Mouse (Mus musculus) myocyte (in vitro differentiated cells): ENCODE data around the gene Zfp988.
"Not testable (repeated sequence)": the region's sequence is repeated elsewhere in the genome, so short reads cannot be mapped to it uniquely, and the experiment has no call there.

Source experiments
- CEBPB ChIP-seq: IDR thresholded peaks from 2 replicates; pipeline ENCODE4 v1.6.1; 2011; ENCODE audit warnings: mild to moderate bottlenecking, moderate library complexity; ENCODE audit not compliant: poor library complexity, insufficient read depth, severe bottlenecking
- E2F4 ChIP-seq: IDR thresholded peaks from one replicate; pipeline ENCODE4 v1.6.1; 2011; ENCODE audit warnings: mild to moderate bottlenecking, control low read depth, moderate library complexity; ENCODE audit not compliant: insufficient read depth
- MAX ChIP-seq: IDR thresholded peaks from one replicate; pipeline ENCODE4 v1.6.1; 2011; ENCODE audit warnings: low read depth, mild to moderate bottlenecking, control low read depth
- MYOD1 ChIP-seq, 3 experiments: IDR thresholded peaks; one replicate each; pipeline ENCODE4 v1.6.1; 2011; ENCODE audit warnings: control low read depth in 2 of 3, low read depth in 2 of 3, mild to moderate bottlenecking in 2 of 3, moderate library complexity in 1 of 3; ENCODE audit not compliant: insufficient read length in 2 of 3, control insufficient read depth in 1 of 3
- MYOG ChIP-seq, 3 experiments: IDR thresholded peaks; one replicate each; pipeline ENCODE4 v1.6.1; 2011; ENCODE audit warnings: control low read depth in 2 of 3, low read depth in 2 of 3, mild to moderate bottlenecking in 2 of 3; ENCODE audit not compliant: insufficient read length in 2 of 3, control insufficient read depth in 1 of 3, insufficient read depth in 1 of 3
- POLR2A ChIP-seq: IDR thresholded peaks from one replicate; pipeline ENCODE4 v1.6.1; 2011; ENCODE audit warnings: low read depth, mild to moderate bottlenecking, control low read depth, moderate library complexity; ENCODE audit not compliant: insufficient read length
- POLR2AphosphoS2 ChIP-seq: IDR thresholded peaks from one replicate; pipeline ENCODE4 v1.6.1; 2011; ENCODE audit warnings: low read depth, control low read depth; ENCODE audit not compliant: insufficient read length
- REST ChIP-seq: IDR thresholded peaks from one replicate; pipeline ENCODE4 v1.6.1; 2011; ENCODE audit warnings: mild to moderate bottlenecking, control low read depth, moderate library complexity; ENCODE audit not compliant: insufficient read depth, insufficient read length
- SRF ChIP-seq: IDR thresholded peaks from one replicate; pipeline ENCODE4 v1.6.1; 2011; ENCODE audit warnings: low read depth; ENCODE audit not compliant: control insufficient read depth, insufficient read length
- TCF12 ChIP-seq: IDR thresholded peaks from one replicate; pipeline ENCODE4 v1.6.1; 2011; ENCODE audit warnings: mild to moderate bottlenecking, control low read depth; ENCODE audit not compliant: poor library complexity, insufficient read depth, severe bottlenecking
- TCF3 ChIP-seq: IDR thresholded peaks from one replicate; pipeline ENCODE4 v1.6.1; 2011; ENCODE audit warnings: low read depth, control low read depth; ENCODE audit not compliant: insufficient read length
- USF1 ChIP-seq: IDR thresholded peaks from one replicate; pipeline ENCODE4 v1.6.1; 2011; ENCODE audit warnings: low read depth, mild to moderate bottlenecking, control low read depth, moderate library complexity

GRCm38 (mm10) chr4:147349687-147350415, 44.4 kb downstream of the Zfp988 start:
- TF ChIP-seq USF1; POLR2A; MAX; TCF3; SRF; E2F4; TCF12; REST; POLR2AphosphoS2; CEBPB; MYOD1 (IDR thresholded peaks at IDR 0.05; ENCODE audit: control insufficient read depth in 1 of 3, insufficient read length in 2 of 3, low read depth in 2 of 3); MYOG (IDR thresholded peaks at IDR 0.05; ENCODE audit: control insufficient read depth in 1 of 3, insufficient read depth in 1 of 3, insufficient read length in 2 of 3, low read depth in 2 of 3): not testable (repeated sequence)
